Mouse (Mus musculus) skeletal muscle tissue, postnatal 0 days (tissue): ENCODE measurements around the gene Zfp747. TPM values are rescaled to one million over a fixed set of nuclear protein-coding genes. Genes with fewer than 3 reads are reported as not detected.

Source experiments
- polyA plus RNA-seq: library from polyadenylated mRNA; unstranded; fragments of >200 nt; fragmentation: Nextera tagmentation; extraction: Ambion mirVana; gene quantifications from 2 replicates; pipeline ENCODE4 v1.2.1, GENCODE M21; 2015

Zfp747 gene
- 3.9 and 4.4 TPM in 2 replicates for polyA plus RNA-seq

GRCm38 (mm10) chr7:127375271-127376245 is at the start of gene Zfp747:
Gene Zfp747 (minus strand): TSS chr7:127376050.

DNA sequence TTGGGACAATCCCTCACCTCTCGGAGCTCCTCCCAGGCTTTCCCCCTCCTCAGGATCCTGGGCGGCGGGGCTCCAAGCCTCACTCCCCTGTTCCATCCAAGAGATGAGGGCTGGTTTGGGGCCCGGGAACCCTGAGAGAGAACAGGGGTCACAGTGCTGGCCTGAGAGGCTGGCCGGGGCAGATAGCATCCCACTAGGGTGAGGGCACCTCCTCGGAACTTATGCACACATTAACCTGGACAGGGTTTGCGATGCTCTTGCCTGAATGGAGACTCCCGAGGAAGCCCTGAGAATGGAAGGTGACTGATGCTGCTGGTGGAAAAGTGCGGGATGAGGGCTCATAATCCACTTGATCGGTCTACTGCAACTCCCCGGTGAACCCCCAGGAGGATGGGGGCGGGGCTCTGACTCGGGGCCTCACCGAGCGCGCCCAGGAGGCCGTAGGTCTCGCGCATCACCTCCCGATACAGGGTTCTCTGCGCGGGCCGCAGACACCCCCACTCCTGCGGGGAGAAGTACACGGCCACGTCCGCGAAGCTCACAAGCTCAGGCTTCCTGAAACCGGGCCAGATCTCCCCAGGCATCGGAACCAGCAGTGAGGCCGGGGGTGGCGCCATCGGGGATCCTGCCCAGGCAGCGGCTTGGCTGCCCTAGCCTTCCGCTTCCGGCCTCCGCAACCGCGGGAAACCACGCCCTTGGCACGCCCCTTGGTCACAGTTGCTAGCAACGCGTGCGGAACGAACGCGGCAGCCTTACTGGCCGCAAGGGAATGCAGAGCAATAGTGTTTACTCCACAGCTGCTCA is 45.7 kb upstream of the Zfp747 start, which contains the start of gene Zfp688:
Zfp688 (minus strand) TSS at position 681 of the 804 bp plus-strand sequence.

GRCm38 (mm10) chr7:127406002-127406987 is 30.4 kb upstream of the Zfp747 start, which contains the start of gene Zfp764:
Gene Zfp764 (minus strand): TSS chr7:127406822.

GRCm38 (mm10) chr7:127393157-127393943 is 17.5 kb upstream of the Zfp747 start, which contains the start of gene E430018J23Rik:
Gene E430018J23Rik (minus strand): TSS chr7:127393629.

DNA sequence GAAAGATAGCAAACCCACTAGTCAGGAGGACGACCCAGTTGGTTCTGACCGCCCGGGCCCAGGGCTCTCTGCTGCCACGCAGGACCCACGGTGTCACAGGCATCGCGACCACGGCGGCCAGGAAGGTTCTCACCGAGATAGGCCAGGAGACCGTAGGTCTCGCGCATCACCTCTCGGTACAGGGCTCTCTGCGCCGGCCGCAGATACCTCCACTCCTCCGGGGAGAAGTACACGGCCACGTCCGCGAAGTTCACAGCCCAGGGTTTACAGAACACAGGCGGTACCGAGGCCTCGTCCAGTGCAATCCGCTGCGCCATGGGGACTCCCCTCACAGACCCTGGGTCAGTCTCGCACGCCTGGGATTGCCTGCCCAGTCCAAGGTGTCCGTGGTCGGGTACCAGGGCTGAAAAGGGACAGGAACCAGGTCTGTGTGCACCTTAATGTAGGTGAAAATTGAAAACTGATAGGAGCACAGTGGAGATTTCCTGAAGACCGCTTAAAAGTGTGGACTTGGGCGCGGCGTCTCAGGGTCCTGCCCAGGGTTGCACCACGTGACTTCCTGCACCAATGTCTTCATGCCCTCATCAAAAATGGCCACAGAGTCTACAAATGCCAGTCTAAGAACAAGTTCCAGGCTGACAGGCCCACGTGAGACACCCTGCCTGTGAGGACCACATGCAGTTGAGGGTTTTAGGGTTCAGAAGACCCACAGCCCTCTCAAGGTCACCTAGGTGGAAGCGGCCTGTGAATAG is 11.0 kb upstream of the Zfp747 start, which contains the start of gene 9130019O22Rik:
9130019O22Rik (minus strand) TSS at position 526 of the 752 bp plus-strand sequence.

GRCm38 (mm10) chr7:127345512-127346325 is 30.1 kb downstream of the Zfp747 start, which contains the start of gene Zfp768:
Gene Zfp768 (minus strand): TSS chr7:127345589.

Other genes with a start within 250 kb of the Zfp747 start
- 0.22 and 0.63 TPM in 2 replicates for gene Spn, start 238.2 kb downstream of the Zfp747 start, polyA plus RNA-seq
- gene Cd2bp2, start 180.0 kb downstream of the Zfp747 start, polyA plus RNA-seq, result 22.0 and 23.9 TPM in 2 replicates
- gene Tbc1d10b, start 167.6 kb downstream of the Zfp747 start, polyA plus RNA-seq, result 17.3 and 19.1 TPM in 2 replicates
- gene Mylpf, start 167.2 kb downstream of the Zfp747 start, polyA plus RNA-seq, result 16,282 and 17,335 TPM in 2 replicates
- gene Zfp553, start 143.0 kb downstream of the Zfp747 start, polyA plus RNA-seq, result 8.7 and 9.9 TPM in 2 replicates
- gene Sept1, start 142.9 kb downstream of the Zfp747 start, polyA plus RNA-seq, result 8.5 and 9.1 TPM in 2 replicates
- 31.2 and 37.1 TPM in 2 replicates for gene Zfp771, start 131.8 kb downstream of the Zfp747 start, polyA plus RNA-seq
- gene Dctpp1, start 115.3 kb downstream of the Zfp747 start, polyA plus RNA-seq, result 56.2 and 58.8 TPM in 2 replicates
- 36.9 and 48.8 TPM in 2 replicates for gene Sephs2, start 102.0 kb downstream of the Zfp747 start, polyA plus RNA-seq
- gene Itgal, start 79.8 kb downstream of the Zfp747 start, polyA plus RNA-seq, result 1.9 TPM in 2 replicates
- gene Zfp768, start 30.5 kb downstream of the Zfp747 start, polyA plus RNA-seq, result 13.9 and 16.4 TPM in 2 replicates
- 3.4 and 3.8 TPM in 2 replicates for gene 9130019O22Rik, start 11.1 kb upstream of the Zfp747 start, polyA plus RNA-seq
- gene E430018J23Rik, start 17.6 kb upstream of the Zfp747 start, polyA plus RNA-seq, result 4.1 and 4.8 TPM in 2 replicates
- 3.1 and 3.4 TPM in 2 replicates for gene Zfp764, start 30.8 kb upstream of the Zfp747 start, polyA plus RNA-seq
- 9.9 and 13.0 TPM in 2 replicates for gene Zfp688, start 46.0 kb upstream of the Zfp747 start, polyA plus RNA-seq
- gene Zfp689, start 73.1 kb upstream of the Zfp747 start, polyA plus RNA-seq, result 2.4 and 2.6 TPM in 2 replicates
- gene Prr14, start 83.6 kb upstream of the Zfp747 start, polyA plus RNA-seq, result 17.3 and 23.2 TPM in 2 replicates
- 7.1 and 7.8 TPM in 2 replicates for gene Fbrs, start 103.1 kb upstream of the Zfp747 start, polyA plus RNA-seq
- gene Srcap, start 135.9 kb upstream of the Zfp747 start, polyA plus RNA-seq, result 17.2 and 19.6 TPM in 2 replicates
- gene Gm42715, start 143.5 kb upstream of the Zfp747 start, polyA plus RNA-seq, result 5.6 and 6.1 TPM in 2 replicates
- 1.2 and 3.3 TPM in 2 replicates for gene Tmem265, start 185.3 kb upstream of the Zfp747 start, polyA plus RNA-seq
- 19.5 and 21.8 TPM in 2 replicates for gene Phkg2, start 197.3 kb upstream of the Zfp747 start, polyA plus RNA-seq
- 7.2 and 7.5 TPM in 2 replicates for gene Ccdc189, start 212.5 kb upstream of the Zfp747 start, polyA plus RNA-seq
- gene Rnf40, start 212.7 kb upstream of the Zfp747 start, polyA plus RNA-seq, result 18.0 and 21.5 TPM in 2 replicates
- gene Zfp629, start 239.7 kb upstream of the Zfp747 start, polyA plus RNA-seq, result 4.0 and 5.4 TPM in 2 replicates